Mouse (Mus musculus) adipose tissue, adult 10 weeks (tissue): ENCODE results near the gene Ube2e3. TPM values are rescaled to one million over a fixed set of nuclear protein-coding genes. Genes with fewer than 3 reads are reported as not detected.

Source experiments
- polyA plus RNA-seq: library from polyadenylated mRNA; stranded (reverse); fragments of 350-450 nt; fragmentation: Illumina TruSeq; extraction: RNeasy Lipid Tissue Mini Kit (QIAGEN cat#74804); gene quantifications from one replicate; pipeline ENCODE4 v1.2.3, GENCODE M21; 2014; ENCODE audit warnings: low read depth, low replicate concordance

The Ube2e3 gene
- 42.1 TPM for polyA plus RNA-seq

GRCm38 (mm10) chr2:78867726-78868510, at the start of gene Ube2e3:
Gene Ube2e3 (plus strand): TSS chr2:78868124.

